Mouse (Mus musculus): ENCODE data around the gene Unk. TPM values are rescaled to one million over a fixed set of nuclear protein-coding genes. Genes with fewer than 3 reads are reported as not detected.

Unk gene
- total RNA-seq, 2 experiments from 2014 or later, result 7.0 to 7.4 TPM

DNA sequence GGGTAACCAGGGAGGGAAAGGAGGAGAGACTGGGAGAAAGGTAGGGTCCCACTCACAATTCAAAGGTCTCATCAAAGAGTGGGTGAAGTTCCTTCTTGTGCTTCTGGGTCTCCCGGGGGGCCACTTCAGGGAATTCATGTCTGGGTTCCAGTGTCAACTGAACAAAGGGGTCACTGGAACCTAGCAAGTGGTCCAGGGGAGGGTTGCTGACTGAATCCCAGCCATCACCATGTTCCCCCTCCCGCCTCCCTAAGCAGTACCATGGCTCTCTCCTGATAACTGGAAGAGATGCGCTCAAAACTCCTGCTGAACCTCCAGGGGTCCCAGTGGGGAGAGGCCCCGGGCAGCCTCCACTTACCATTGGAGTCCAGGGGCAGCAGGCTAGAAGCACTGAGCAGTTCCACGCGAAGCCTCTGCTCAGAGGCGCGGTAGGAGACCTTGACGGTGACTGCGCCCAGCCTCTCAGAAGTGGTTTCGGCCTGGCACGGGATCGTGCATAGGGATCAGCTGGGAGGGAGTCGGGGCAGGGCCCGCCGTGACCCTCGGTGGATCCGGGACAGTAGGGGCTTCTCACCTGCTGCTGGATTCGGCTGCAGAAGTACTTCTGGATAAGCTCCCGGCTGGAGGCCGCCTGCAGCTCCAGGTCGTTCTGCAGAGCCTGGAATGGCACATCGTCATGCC is 34.2 kb downstream of the Unk start:
- Histone ChIP-seq H3K27ac (no peak overlapping the region), H3K4me3 (no peak overlapping the region)
- DNase-seq, result no peak
- no peak for TF ChIP-seq CTCF (IDR thresholded peaks at IDR 0.05)
- intact Hi-C loops (cut with DNase I), result no loop called here

GRCm38 (mm10) chr11:116065345-116065744 is 35.2 kb downstream of the Unk start:
- no peak for DNase-seq
- TF ChIP-seq CTCF (IDR thresholded peaks at IDR 0.05), result no peak
- Histone ChIP-seq H3K4me3 (no peak overlapping the region), H3K27ac (no peak overlapping the region)
- intact Hi-C loops (cut with DNase I), result no loop called here

GRCm38 (mm10) chr11:116071510-116071909 is 41.4 kb downstream of the Unk start:
- intact Hi-C loops (cut with DNase I), result no loop called here
- Histone ChIP-seq H3K4me3 (no peak overlapping the region), H3K27ac (no peak overlapping the region)
- TF ChIP-seq CTCF (IDR thresholded peaks at IDR 0.05), result peak; percentile 45
- DNase-seq, result peak; percentile 22

- Histone ChIP-seq H3K4me3 (no peak overlapping the region), H3K27ac (no peak overlapping the region)
- no peak for TF ChIP-seq CTCF (IDR thresholded peaks at IDR 0.05)
- peak; percentile 11 for DNase-seq
- intact Hi-C loops (cut with DNase I), result no loop called here
Observed at GRCm38 (mm10) chr11:116072608-116073007, 42.5 kb downstream of the Unk start.

DNA sequence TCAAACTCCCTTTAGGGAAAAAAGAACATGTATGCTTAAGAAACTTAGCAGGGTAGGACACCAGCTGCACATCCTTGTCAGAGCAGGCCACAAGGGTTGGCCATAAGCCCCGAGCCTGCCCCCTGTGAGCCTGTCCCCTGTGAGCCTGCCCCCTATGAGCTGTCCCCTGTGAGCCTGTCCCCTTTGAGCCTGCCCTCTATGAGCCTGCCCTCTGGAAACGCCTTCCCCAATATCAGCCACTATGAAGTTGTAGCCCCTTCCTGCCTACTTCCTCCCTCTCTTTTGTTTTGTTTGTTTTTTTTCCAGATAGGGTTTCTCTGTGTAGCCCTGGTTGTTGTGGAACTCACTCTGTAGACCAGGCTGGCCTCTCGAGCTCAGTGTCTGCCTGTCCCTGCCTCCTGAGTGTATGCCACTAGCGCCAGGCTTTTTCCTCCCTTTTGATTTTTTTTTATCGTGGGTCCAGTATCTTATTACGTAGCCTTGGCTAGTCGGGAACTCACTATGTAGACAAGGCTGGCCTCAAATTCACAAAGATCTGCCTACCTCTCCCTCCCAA is 44.4 kb downstream of the Unk start:
- no peak for TF ChIP-seq CTCF (IDR thresholded peaks at IDR 0.05)
- intact Hi-C loops (cut with DNase I), result no loop called here
- Histone ChIP-seq H3K27ac (no peak overlapping the region), H3K4me3 (no peak overlapping the region)
- peak; percentile 12 for DNase-seq

GRCm38 (mm10) chr11:116075539-116076265 is 45.6 kb downstream of the Unk start:
- no peak overlapping the region for H3K27ac ChIP-seq
- TF ChIP-seq CTCF (IDR thresholded peaks at IDR 0.05), result no peak
- intact Hi-C loops (cut with DNase I), result no loop called here
- DNase-seq, result peak; percentile 17
- H3K4me3 ChIP-seq, result no peak overlapping the region

- H3K4me3 ChIP-seq, result no peak overlapping the region
- peak; percentile 20 for DNase-seq
- no peak for TF ChIP-seq CTCF (IDR thresholded peaks at IDR 0.05)
- H3K27ac ChIP-seq, result no peak overlapping the region
- intact Hi-C loops (cut with DNase I), result no loop called here
Observed at GRCm38 (mm10) chr11:116076266-116076540, 46.1 kb downstream of the Unk start.

GRCm38 (mm10) chr11:116076836-116077235 is 46.7 kb downstream of the Unk start:
- intact Hi-C loops (cut with DNase I), result no loop called here
- no peak for TF ChIP-seq CTCF (IDR thresholded peaks at IDR 0.05)
- peak; percentile 16 for DNase-seq
- no peak overlapping the region for H3K27ac ChIP-seq
- no peak overlapping the region for H3K4me3 ChIP-seq

GRCm38 (mm10) chr11:116077446-116078204 is 47.5 kb downstream of the Unk start, which contains the start of gene Unc13d:
Gene Unc13d (minus strand): TSS chr11:116077961.
- H3K4me3 ChIP-seq, result peak within 1 kb of the TSS; percentile 50
- peak; percentile 42 for DNase-seq
- no peak; the same call in 1 of the 2 replicates for TF ChIP-seq CTCF (IDR thresholded peaks at IDR 0.05)
- intact Hi-C loops (cut with DNase I), result no loop called here
- peak within 1 kb of the TSS; percentile 54; the same call in 1 of the 2 replicates for H3K27ac ChIP-seq

GRCm38 (mm10) chr11:116078221-116078620 is 48.1 kb downstream of the Unk start:
- peak; percentile 60 for DNase-seq
- H3K27ac ChIP-seq, result peak overlapping the region; percentile 54; the same call in 1 of the 2 replicates
- intact Hi-C loops (cut with DNase I), result no loop called here
- H3K4me3 ChIP-seq, result peak overlapping the region; percentile 50
- no peak for TF ChIP-seq CTCF (IDR thresholded peaks at IDR 0.05)

DNA sequence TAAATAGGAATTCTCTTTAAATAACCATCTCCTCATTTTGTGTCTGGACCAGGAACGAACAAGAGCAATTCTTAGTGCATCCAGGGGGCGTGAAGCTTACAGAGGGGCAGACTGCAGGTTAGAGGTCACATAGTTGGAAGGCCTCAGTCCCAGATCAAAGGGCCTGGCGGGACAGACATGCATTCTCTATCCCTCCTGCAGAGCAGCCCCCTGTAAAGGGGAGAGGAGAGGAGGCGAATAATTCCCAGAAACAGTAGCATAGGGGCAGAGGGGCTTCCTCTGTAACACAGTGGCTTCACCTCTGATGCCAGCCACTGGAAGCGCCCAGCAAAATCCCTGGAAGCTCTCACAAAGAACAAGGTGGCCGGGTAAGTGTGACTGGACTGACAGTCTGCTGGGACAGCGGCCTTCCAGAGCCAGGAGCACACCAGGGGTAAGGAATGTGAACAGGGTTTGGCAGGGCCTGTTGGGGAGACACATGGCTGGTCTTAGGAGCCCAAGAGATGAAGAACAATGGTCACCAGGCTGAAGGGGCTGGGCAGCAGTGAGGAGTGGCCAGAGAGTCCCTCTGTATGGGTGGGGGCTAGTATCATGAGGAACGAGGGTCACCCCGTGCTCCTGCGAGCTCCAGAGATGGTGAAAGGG is 48.7 kb downstream of the Unk start:
- Histone ChIP-seq H3K27ac (no peak overlapping the region), H3K4me3 (no peak overlapping the region)
- TF ChIP-seq CTCF (IDR thresholded peaks at IDR 0.05), result no peak
- peak; percentile 16 for DNase-seq
- intact Hi-C loops (cut with DNase I), result no loop called here

DNA sequence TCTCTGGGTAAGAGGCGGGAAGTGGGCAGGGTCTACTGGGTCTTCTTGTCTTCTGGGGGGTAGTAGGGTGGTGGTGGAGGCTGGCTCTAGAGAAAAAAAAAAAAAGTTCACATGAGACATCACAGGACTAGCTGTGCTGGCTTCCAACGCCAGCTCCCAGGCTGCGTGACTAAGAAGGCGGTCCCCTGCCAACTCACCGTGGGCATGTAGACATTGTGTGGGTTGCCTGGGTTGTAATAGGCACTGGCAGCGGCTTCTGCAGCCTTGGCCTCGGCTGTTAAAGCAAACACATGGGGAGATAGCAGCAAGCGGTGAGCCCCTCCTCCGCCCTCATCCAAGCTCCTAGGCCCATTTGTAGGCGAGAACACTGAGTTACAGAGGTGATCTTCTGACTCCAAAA is 49.4 kb downstream of the Unk start:
- no peak for TF ChIP-seq CTCF (IDR thresholded peaks at IDR 0.05)
- intact Hi-C loops (cut with DNase I), result no loop called here
- no peak overlapping the region for H3K4me3 ChIP-seq
- peak; percentile 14 for DNase-seq
- H3K27ac ChIP-seq, result no peak overlapping the region
